Comparison of ENCODE assay signal across 10 mouse cellular contexts in genomic region chr1:158192841-158193551, GRCm38 (mm10).
A peak's percentile ranks its signal among the peaks of the same experiment; 100 is the strongest.
DNase-seq lines count a peak whose midpoint lies in the region; ATAC-seq and TF ChIP-seq lines count a peak whose summit lies in the region.
"Had no signal": no experiment of that assay in that cellular context is flagged by ENCODE, and none has a peak within 500 bp of the region (broad histone marks: within the 10 kb centered on the region; RNA-seq: fewer than 3 reads in every experiment).

No protein-coding gene starts in this region.

- no peaks in the 10 kb centered on the region for H3K27me3 ChIP-seq in embryonic facial prominence, embryonic 15.5 days

- H3K36me3 ChIP-seq in embryonic facial prominence, embryonic 15.5 days: no peaks in the 10 kb centered on the region
- H3K36me3 ChIP-seq: G1E had no signal

- no peak overlapping the region for H3K27ac ChIP-seq in embryonic facial prominence, embryonic 15.5 days (replicated peaks)
- peak overlapping the region; percentile 82 for H3K27ac ChIP-seq in left cerebral cortex, adult 2 months

- 26% methylated on average over 12 of the region's 12 CpGs for WGBS in embryonic facial prominence, embryonic 15.5 days

- no peak overlapping the region for H3K9ac ChIP-seq in embryonic facial prominence, embryonic 15.5 days

- TF ChIP-seq CTCF in left cerebral cortex, adult 2 months (IDR thresholded peaks at IDR 0.05): no peak; the same call in 1 of the 2 replicates

- peak; percentile 30 for DNase-seq in layer of hippocampus, adult 11-12 months (ENCODE audit: low spot score)
- no peak for DNase-seq in layer of hippocampus, postnatal 25 days (ENCODE audit: extremely low spot score in 1 of 2, low spot score in 1 of 2)
- peak; percentile 40 to 48 for DNase-seq in left cerebral cortex, adult 2 months (ENCODE audit: extremely low spot score in 1 of 2, low spot score in 2 of 2)
- DNase-seq in retina, postnatal 1 day: peak; percentile 92
- DNase-seq in spleen, adult 18-20 months: no peak
- DNase-seq in cerebellum, postnatal 25 days: no peak
- no peak for DNase-seq in heart, postnatal 25 days (ENCODE audit: low spot score)

- ATAC-seq in embryonic facial prominence, embryonic 15.5 days (ENCODE audit: insufficient number of reproducible peaks, low FRiP score, low TSS enrichment, low read depth): 0 out of 2 replicates have a peak, but pooled peaks have one; percentile 39

- H3K4me3 ChIP-seq in embryonic facial prominence, embryonic 15.5 days (replicated peaks): no peak overlapping the region
- H3K4me3 ChIP-seq in left cerebral cortex, adult 2 months: no peak overlapping the region
- H3K4me3 ChIP-seq: erythroblast, embryonic 14.5 days had no signal

- intact Hi-C loops in left cerebral cortex, adult 2 months (cut with DNase I): loop anchor here (2.0 to 5.0 kb wide), 2 partner anchors 66 to 638 kb away; no protein-coding TSS in a partner anchor
- intact Hi-C loops in heart, postnatal 25 days (cut with DNase I): no loop called here

- no peak overlapping the region for H3K4me2 ChIP-seq in embryonic facial prominence, embryonic 15.5 days (replicated peaks)

- H3K9me3 ChIP-seq in embryonic facial prominence, embryonic 15.5 days (replicated peaks): no peaks in the 10 kb centered on the region

- H3K4me1 ChIP-seq in embryonic facial prominence, embryonic 15.5 days: peaks cover 10% of the 10 kb centered on the region; the same call in 1 of the 2 replicates

Comparison
In these comparisons a context has a peak if more than half of its experiments do, and no peak if none do; other contexts are left out.
1. DNase-seq: peak in layer of hippocampus, adult 11-12 months (single experiment), left cerebral cortex, adult 2 months (2 of 2) and retina, postnatal 1 day (single experiment); none in layer of hippocampus, postnatal 25 days (0 of 2), spleen, adult 18-20 months (0 of 2), cerebellum, postnatal 25 days (0 of 2) and heart, postnatal 25 days (single experiment).